Mouse (Mus musculus): ENCODE results near the gene Epm2a. TPM values are rescaled to one million over a fixed set of nuclear protein-coding genes. Genes with fewer than 3 reads are reported as not detected.
"Not testable (repeated sequence)": the region's sequence is repeated elsewhere in the genome, so short reads cannot be mapped to it uniquely, and the experiment has no call there.

Gene Epm2a
- polyA plus RNA-seq, 1 experiment from 2014 or later = 1.4 TPM

- H3K9ac ChIP-seq = no peak overlapping the region
- no peak for ATAC-seq (ENCODE audit: insufficient number of reproducible peaks, insufficient read depth, low FRiP score, low TSS enrichment)
Measured at GRCm38 (mm10) chr10:11344536-11345468, 1.6 kb downstream of the Epm2a start.

GRCm38 (mm10) chr10:11350243-11350974 lies 7.2 kb downstream of the Epm2a start:
- H3K36me3 ChIP-seq; H3K9ac ChIP-seq; H3K4me3 ChIP-seq; H3K27ac ChIP-seq; ATAC-seq (ENCODE audit: insufficient number of reproducible peaks, insufficient read depth, low FRiP score, low TSS enrichment); H3K9me3 ChIP-seq; H3K4me2 ChIP-seq (replicated peaks); H3K27me3 ChIP-seq; H3K4me1 ChIP-seq: not testable (repeated sequence)
- WGBS = 79% methylated on average over 3 of the region's 3 CpGs

More at GRCm38 (mm10) chr10:11344536-11345468, 1.6 kb downstream of the Epm2a start:
- Histone ChIP-seq H3K27me3 (no peaks in the 10 kb centered on the region), H3K4me1 (no peaks in the 10 kb centered on the region), H3K27ac (no peak overlapping the region), H3K9me3 (no peaks in the 10 kb centered on the region), H3K4me3 (no peak overlapping the region), H3K4me2 (replicated peaks) (no peak overlapping the region), H3K36me3 (no peaks in the 10 kb centered on the region)
- 83% methylated on average over 18 of the region's 18 CpGs for WGBS

GRCm38 (mm10) chr10:11354609-11355008 lies 11.4 kb downstream of the Epm2a start:
- Histone ChIP-seq H3K27ac (no peak overlapping the region), H3K9ac (no peak overlapping the region), H3K4me2 (replicated peaks) (no peak overlapping the region), H3K9me3 (no peaks in the 10 kb centered on the region), H3K36me3 (no peaks in the 10 kb centered on the region), H3K27me3 (no peaks in the 10 kb centered on the region), H3K4me3 (no peak overlapping the region), H3K4me1 (no peaks in the 10 kb centered on the region)
- ATAC-seq (ENCODE audit: insufficient number of reproducible peaks, insufficient read depth, low FRiP score, low TSS enrichment) = no peak
- WGBS = 87% methylated on average over 8 of the region's 8 CpGs

GRCm38 (mm10) chr10:11361985-11362692 lies 18.9 kb downstream of the Epm2a start:
- Histone ChIP-seq H3K4me3 (no peak overlapping the region), H3K9ac (no peak overlapping the region), H3K27me3 (no peaks in the 10 kb centered on the region), H3K4me2 (replicated peaks) (no peak overlapping the region), H3K4me1 (no peaks in the 10 kb centered on the region), H3K27ac (no peak overlapping the region), H3K36me3 (no peaks in the 10 kb centered on the region), H3K9me3 (no peaks in the 10 kb centered on the region)
- WGBS = 62% methylated on average over 5 of the region's 5 CpGs
- ATAC-seq (ENCODE audit: insufficient number of reproducible peaks, insufficient read depth, low FRiP score, low TSS enrichment) = no peak

GRCm38 (mm10) chr10:11362896-11363487 lies 19.8 kb downstream of the Epm2a start:
- no peaks in the 10 kb centered on the region for H3K9me3 ChIP-seq
- H3K36me3 ChIP-seq = no peaks in the 10 kb centered on the region
- no peak overlapping the region for H3K4me3 ChIP-seq
- 81% methylated on average over 12 of the region's 12 CpGs for WGBS
- H3K4me1 ChIP-seq = no peaks in the 10 kb centered on the region
- no peak overlapping the region for H3K9ac ChIP-seq
- no peaks in the 10 kb centered on the region for H3K27me3 ChIP-seq
- no peak overlapping the region for H3K27ac ChIP-seq
- ATAC-seq (ENCODE audit: insufficient number of reproducible peaks, insufficient read depth, low FRiP score, low TSS enrichment) = no peak
- no peak overlapping the region for H3K4me2 ChIP-seq (replicated peaks)

GRCm38 (mm10) chr10:11381302-11381701 lies 38.1 kb downstream of the Epm2a start:
- WGBS = 74% methylated on average over 2 of the region's 2 CpGs
- Histone ChIP-seq H3K4me3 (no peak overlapping the region), H3K9me3 (no peaks in the 10 kb centered on the region), H3K9ac (no peak overlapping the region), H3K4me1 (no peaks in the 10 kb centered on the region), H3K27ac (no peak overlapping the region), H3K36me3 (no peaks in the 10 kb centered on the region), H3K27me3 (no peaks in the 10 kb centered on the region), H3K4me2 (replicated peaks) (no peak overlapping the region)
- no peak for ATAC-seq (ENCODE audit: insufficient number of reproducible peaks, insufficient read depth, low FRiP score, low TSS enrichment)

GRCm38 (mm10) chr10:11410926-11411325 lies 67.7 kb downstream of the Epm2a start:
- Histone ChIP-seq H3K9me3 (no peaks in the 10 kb centered on the region), H3K36me3 (no peaks in the 10 kb centered on the region), H3K27me3 (no peaks in the 10 kb centered on the region), H3K4me2 (replicated peaks) (no peak overlapping the region), H3K4me3 (no peak overlapping the region), H3K4me1 (no peaks in the 10 kb centered on the region), H3K27ac (no peak overlapping the region), H3K9ac (no peak overlapping the region)
- ATAC-seq (ENCODE audit: insufficient number of reproducible peaks, insufficient read depth, low FRiP score, low TSS enrichment) = no peak
- WGBS = 80% methylated on average over 5 of the region's 5 CpGs

- 92% methylated on average over 3 of the region's 3 CpGs for WGBS
- H3K9ac ChIP-seq = no peak overlapping the region
- H3K4me1 ChIP-seq = no peaks in the 10 kb centered on the region
- no peak overlapping the region for H3K27ac ChIP-seq
- ATAC-seq (ENCODE audit: insufficient number of reproducible peaks, insufficient read depth, low FRiP score, low TSS enrichment) = no peak
- no peak overlapping the region for H3K4me3 ChIP-seq
- H3K36me3 ChIP-seq = no peaks in the 10 kb centered on the region
- H3K9me3 ChIP-seq = no peaks in the 10 kb centered on the region
- no peaks in the 10 kb centered on the region for H3K27me3 ChIP-seq
- no peak overlapping the region for H3K4me2 ChIP-seq (replicated peaks)
Measured at GRCm38 (mm10) chr10:11420071-11420470, 76.9 kb downstream of the Epm2a start.

GRCm38 (mm10) chr10:11429059-11429812 lies 86.0 kb downstream of the Epm2a start:
- Histone ChIP-seq H3K4me3 (no peak overlapping the region), H3K36me3 (no peaks in the 10 kb centered on the region), H3K4me2 (replicated peaks) (no peak overlapping the region), H3K27me3 (no peaks in the 10 kb centered on the region), H3K4me1 (no peaks in the 10 kb centered on the region), H3K9ac (no peak overlapping the region), H3K27ac (no peak overlapping the region), H3K9me3 (no peaks in the 10 kb centered on the region)
- WGBS = 80% methylated on average over 12 of the region's 12 CpGs
- no peak for ATAC-seq (ENCODE audit: insufficient number of reproducible peaks, insufficient read depth, low FRiP score, low TSS enrichment)

GRCm38 (mm10) chr10:11436961-11437360 lies 93.8 kb downstream of the Epm2a start:
- Histone ChIP-seq H3K4me3 (no peak overlapping the region), H3K4me1 (no peaks in the 10 kb centered on the region)
- 84% methylated on average over 1 of the region's 1 CpGs for WGBS

GRCm38 (mm10) chr10:11438461-11438860 lies 95.3 kb downstream of the Epm2a start:
- H3K4me1 ChIP-seq = no peaks in the 10 kb centered on the region
- H3K9me3 ChIP-seq = no peaks in the 10 kb centered on the region
- no peak overlapping the region for H3K4me3 ChIP-seq
- 85% methylated on average over 10 of the region's 10 CpGs for WGBS
- no peak overlapping the region for H3K27ac ChIP-seq
- H3K4me2 ChIP-seq (replicated peaks) = no peak overlapping the region
- no peak overlapping the region for H3K9ac ChIP-seq
- no peak for ATAC-seq (ENCODE audit: insufficient number of reproducible peaks, insufficient read depth, low FRiP score, low TSS enrichment)
- no peaks in the 10 kb centered on the region for H3K36me3 ChIP-seq
- H3K27me3 ChIP-seq = no peaks in the 10 kb centered on the region

More at GRCm38 (mm10) chr10:11436961-11437360, 93.8 kb downstream of the Epm2a start:
- Histone ChIP-seq H3K9me3 (no peaks in the 10 kb centered on the region), H3K36me3 (no peaks in the 10 kb centered on the region), H3K4me2 (replicated peaks) (no peak overlapping the region), H3K27me3 (no peaks in the 10 kb centered on the region), H3K27ac (no peak overlapping the region), H3K9ac (no peak overlapping the region)
- no peak for ATAC-seq (ENCODE audit: insufficient number of reproducible peaks, insufficient read depth, low FRiP score, low TSS enrichment)

All from embryonic facial prominence, embryonic 12.5 days (tissue).